Mouse (Mus musculus): Measurements from ENCODE around the gene Slc17a3.

DNA sequence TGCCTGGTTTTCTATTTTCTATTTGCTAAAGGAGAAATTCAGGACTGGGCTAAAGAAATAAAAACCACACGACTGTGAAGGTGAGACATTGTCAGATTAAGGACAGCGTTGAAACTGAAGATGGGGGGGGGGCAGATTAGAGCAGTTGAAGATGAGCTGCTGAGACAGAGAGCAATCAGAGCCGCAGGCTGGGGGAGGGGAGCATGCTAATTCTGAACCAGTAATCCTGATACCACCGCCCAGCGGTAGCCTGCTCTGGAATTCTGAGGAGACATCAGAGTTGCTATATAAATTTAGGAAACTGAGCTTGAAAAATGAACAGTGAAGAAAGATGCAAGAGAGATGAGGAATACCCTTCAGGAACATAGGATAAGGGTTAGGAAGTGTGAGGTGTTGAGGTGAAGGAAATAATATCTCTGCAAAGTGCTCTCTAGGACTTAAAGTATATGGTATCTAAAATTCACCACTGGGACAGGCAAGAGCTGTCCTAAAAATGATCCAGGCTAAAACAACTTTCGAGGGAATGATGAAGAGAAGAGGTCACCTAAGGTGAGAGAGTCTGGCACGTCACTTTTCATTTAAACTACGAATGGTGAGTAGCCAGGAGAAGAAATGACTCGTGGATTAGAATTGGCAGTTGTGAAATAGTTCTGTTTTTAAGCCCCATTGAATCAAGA, 53.5 kb downstream of the Slc17a3 start:
- TF ChIP-seq CTCF (IDR thresholded peaks at IDR 0.05; ENCODE audit: low read depth), result no peak
- TF ChIP-seq EP300 (IDR thresholded peaks at IDR 0.05; ENCODE audit: low read depth), result no peak
